Mouse (Mus musculus) limb, embryonic 10.5 days (tissue): Measurements from ENCODE around the gene Tec. TPM values are rescaled to one million over a fixed set of nuclear protein-coding genes. Genes with fewer than 3 reads are reported as not detected.

Source experiments
- DNase-seq: peaks from one replicate; pipeline ENCODE4 v3.0.0-alpha.2; 2017; ENCODE audit warnings: low spot score
- H3K27ac ChIP-seq: fragments of 300-500 bp; sonication (generic); 2 replicates; pipeline ENCODE4 v1.5.1; 2016; ENCODE audit warnings: mild to moderate bottlenecking
- H3K27me3 ChIP-seq: fragments of 300-500 bp; sonication (generic); 2 replicates; pipeline ENCODE4 v1.6.1; 2016; ENCODE audit warnings: low read depth, mild to moderate bottlenecking; ENCODE audit not compliant: poor library complexity, severe bottlenecking
- H3K36me3 ChIP-seq: fragments of 300-500 bp; sonication (generic); 2 replicates; pipeline ENCODE4 v1.6.1; 2016; ENCODE audit warnings: mild to moderate bottlenecking, moderate library complexity
- H3K4me1 ChIP-seq: fragments of 300-500 bp; sonication (generic); 2 replicates; pipeline ENCODE4 v1.6.1; 2016
- H3K4me3 ChIP-seq: fragments of 300-500 bp; sonication (generic); 2 replicates; pipeline ENCODE4 v1.5.1; 2016; ENCODE audit warnings: mild to moderate bottlenecking, moderate library complexity
- H3K9me3 ChIP-seq: fragments of 300-500 bp; sonication (generic); replicated peaks from 2 replicates; pipeline ENCODE4 v1.6.1; 2016; ENCODE audit warnings: mild to moderate bottlenecking
- WGBS: fragments of 180-500 bp; shearing (Covaris S2); methylation state at CpG from one replicate; pipeline ENCODE4 v1.1.7; 2016; 5-methylcytosine and 5-hydroxymethylcytosine counted together
- polyA plus RNA-seq: library from polyadenylated mRNA; unstranded; fragments of >200 nt; fragmentation: Nextera tagmentation; extraction: Ambion mirVana; gene quantifications from 2 replicates; pipeline ENCODE4 v1.2.1, GENCODE M21; 2016

Gene Tec
- polyA plus RNA-seq, 1 experiment from 2014 or later: 3.1 TPM

- no peaks in the 10 kb centered on the region for H3K4me1 ChIP-seq
- no peaks in the 10 kb centered on the region for H3K9me3 ChIP-seq
- H3K4me3 ChIP-seq: no peak overlapping the region
- DNase-seq: no peak
- 92% methylated on average over 5 of the region's 5 CpGs for WGBS
- H3K36me3 ChIP-seq: no peaks in the 10 kb centered on the region
- no peaks in the 10 kb centered on the region for H3K27me3 ChIP-seq
- no peak overlapping the region for H3K27ac ChIP-seq
These were observed 104.7 kb downstream of the Tec start for GRCm38 (mm10) chr5:72763546-72763945.

GRCm38 (mm10) chr5:72763025-72763424 is 105.3 kb downstream of the Tec start:
- no peaks in the 10 kb centered on the region for H3K4me1 ChIP-seq
- no peak overlapping the region for H3K27ac ChIP-seq
- no peak overlapping the region for H3K4me3 ChIP-seq
- H3K9me3 ChIP-seq: no peaks in the 10 kb centered on the region
- no peaks in the 10 kb centered on the region for H3K27me3 ChIP-seq
- WGBS: 88% methylated on average over 3 of the region's 3 CpGs
- H3K36me3 ChIP-seq: no peaks in the 10 kb centered on the region
- no peak for DNase-seq

- 94% methylated on average over 5 of the region's 5 CpGs for WGBS
- Histone ChIP-seq H3K27ac (no peak overlapping the region), H3K4me3 (no peak overlapping the region), H3K36me3 (no peaks in the 10 kb centered on the region), H3K27me3 (no peaks in the 10 kb centered on the region), H3K9me3 (no peaks in the 10 kb centered on the region), H3K4me1 (no peaks in the 10 kb centered on the region)
- no peak for DNase-seq
These were observed 106.5 kb downstream of the Tec start for GRCm38 (mm10) chr5:72761758-72762157.

GRCm38 (mm10) chr5:72761237-72761636 is 107.0 kb downstream of the Tec start:
- 83% methylated on average over 5 of the region's 5 CpGs for WGBS
- Histone ChIP-seq H3K9me3 (no peaks in the 10 kb centered on the region), H3K4me3 (no peak overlapping the region), H3K4me1 (no peaks in the 10 kb centered on the region), H3K27ac (no peak overlapping the region), H3K27me3 (no peaks in the 10 kb centered on the region), H3K36me3 (no peaks in the 10 kb centered on the region)
- no peak for DNase-seq

GRCm38 (mm10) chr5:72758925-72759924 is 109.1 kb downstream of the Tec start:
- Histone ChIP-seq H3K4me3 (no peak overlapping the region), H3K4me1 (no peaks in the 10 kb centered on the region), H3K27ac (no peak overlapping the region), H3K27me3 (no peaks in the 10 kb centered on the region), H3K9me3 (no peaks in the 10 kb centered on the region), H3K36me3 (no peaks in the 10 kb centered on the region)
- 78% methylated on average over 13 of the region's 13 CpGs for WGBS
- DNase-seq: no peak

GRCm38 (mm10) chr5:72757155-72757773 is 111.0 kb downstream of the Tec start:
- 84% methylated on average over 18 of the region's 18 CpGs for WGBS
- Histone ChIP-seq H3K9me3 (no peaks in the 10 kb centered on the region), H3K4me1 (no peaks in the 10 kb centered on the region), H3K36me3 (no peaks in the 10 kb centered on the region), H3K27ac (no peak overlapping the region), H3K27me3 (no peaks in the 10 kb centered on the region), H3K4me3 (no peak overlapping the region)
- no peak for DNase-seq

- Histone ChIP-seq H3K4me1 (no peaks in the 10 kb centered on the region), H3K27me3 (no peaks in the 10 kb centered on the region), H3K4me3 (no peak overlapping the region), H3K36me3 (no peaks in the 10 kb centered on the region), H3K27ac (no peak overlapping the region), H3K9me3 (no peaks in the 10 kb centered on the region)
- DNase-seq: no peak
- WGBS: 92% methylated on average over 8 of the region's 8 CpGs
These were observed 112.3 kb downstream of the Tec start for GRCm38 (mm10) chr5:72755941-72756340.

- no peak overlapping the region for H3K4me3 ChIP-seq
- DNase-seq: no peak
- WGBS: 81% methylated on average over 2 of the region's 2 CpGs
- no peaks in the 10 kb centered on the region for H3K27me3 ChIP-seq
- H3K27ac ChIP-seq: no peak overlapping the region
- H3K36me3 ChIP-seq: no peaks in the 10 kb centered on the region
- H3K9me3 ChIP-seq: no peaks in the 10 kb centered on the region
- no peaks in the 10 kb centered on the region for H3K4me1 ChIP-seq
These were observed 113.2 kb downstream of the Tec start for GRCm38 (mm10) chr5:72755035-72755434.

- H3K4me1 ChIP-seq: no peaks in the 10 kb centered on the region
- H3K27me3 ChIP-seq: no peaks in the 10 kb centered on the region
- H3K9me3 ChIP-seq: no peaks in the 10 kb centered on the region
- H3K27ac ChIP-seq: no peak within 1 kb of the TSS
- WGBS: 82% methylated on average over 5 of the region's 5 CpGs
- H3K4me3 ChIP-seq: no peak within 1 kb of the TSS
- no peak for DNase-seq
- H3K36me3 ChIP-seq: no peaks in the 10 kb centered on the region
These were observed 115.7 kb downstream of the Tec start, which contains the start of gene Txk for GRCm38 (mm10) chr5:72752585-72752984. TSS of gene Txk (minus strand) at chr5:72752777.

GRCm38 (mm10) chr5:72751056-72751758 is 117.1 kb downstream of the Tec start:
- no peak for DNase-seq
- Histone ChIP-seq H3K27ac (no peak overlapping the region), H3K4me1 (no peaks in the 10 kb centered on the region), H3K4me3 (no peak overlapping the region), H3K9me3 (no peaks in the 10 kb centered on the region), H3K36me3 (no peaks in the 10 kb centered on the region), H3K27me3 (no peaks in the 10 kb centered on the region)
- 88% methylated on average over 7 of the region's 7 CpGs for WGBS

- Histone ChIP-seq H3K9me3 (no peaks in the 10 kb centered on the region), H3K4me1 (no peaks in the 10 kb centered on the region), H3K4me3 (no peak overlapping the region), H3K27me3 (no peaks in the 10 kb centered on the region), H3K27ac (no peak overlapping the region), H3K36me3 (no peaks in the 10 kb centered on the region)
- 82% methylated on average over 5 of the region's 5 CpGs for WGBS
- no peak for DNase-seq
These were observed 118.1 kb downstream of the Tec start for GRCm38 (mm10) chr5:72750226-72750625.

GRCm38 (mm10) chr5:72748659-72749265 is 119.5 kb downstream of the Tec start:
- Histone ChIP-seq H3K36me3 (no peaks in the 10 kb centered on the region), H3K4me1 (no peaks in the 10 kb centered on the region), H3K9me3 (no peaks in the 10 kb centered on the region), H3K27ac (no peak overlapping the region), H3K27me3 (no peaks in the 10 kb centered on the region), H3K4me3 (no peak overlapping the region)
- DNase-seq: no peak
- 74% methylated on average over 7 of the region's 7 CpGs for WGBS
